Mouse (Mus musculus): ENCODE results near the gene Mta3. TPM values are rescaled to one million over a fixed set of nuclear protein-coding genes. Genes with fewer than 3 reads are reported as not detected.

Gene Mta3
- polyA plus RNA-seq, 1 experiment: 162 TPM

DNA sequence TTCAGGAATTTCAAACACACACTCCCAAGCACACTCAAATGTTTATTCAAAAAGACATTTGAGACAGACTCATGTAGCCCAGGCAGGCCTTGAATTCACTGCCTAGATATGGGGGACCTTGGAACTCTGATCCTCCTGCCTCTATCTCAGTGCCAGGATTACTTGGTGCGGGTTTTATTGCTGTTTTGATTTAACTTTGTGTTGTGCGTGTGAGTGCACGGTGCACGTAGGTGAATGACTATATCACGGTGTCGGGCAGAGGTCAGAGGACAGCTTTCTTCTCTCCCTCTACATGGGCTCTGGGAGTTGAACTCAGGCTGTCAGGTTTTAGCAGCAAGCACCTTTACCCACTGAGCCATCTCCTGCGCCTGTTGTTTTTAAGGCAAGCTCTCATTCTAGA is 61.1 kb downstream of the Mta3 start:
- no peak overlapping the region for H3K9ac ChIP-seq (ENCODE audit: low read depth, poor library complexity, severe bottlenecking)

GRCm38 (mm10) chr17:83768309-83768708 is 62.3 kb downstream of the Mta3 start:
- H3K4me3 ChIP-seq (ENCODE audit: low read depth, low read length): no peak overlapping the region
- TF ChIP-seq EP300 (IDR thresholded peaks at IDR 0.05; ENCODE audit: insufficient read depth, low read depth, low read length): no peak
- TF ChIP-seq CTCF (IDR thresholded peaks at IDR 0.05; ENCODE audit: low read depth, low read length): no peak
- TF ChIP-seq POLR2A (IDR thresholded peaks at IDR 0.05; ENCODE audit: insufficient read depth, low read length): no peak
- no peak overlapping the region for H3K27ac ChIP-seq (ENCODE audit: insufficient read depth, low read length)
- no peaks in the 10 kb centered on the region for H3K4me1 ChIP-seq (ENCODE audit: control insufficient read depth, insufficient read depth, low read length)
- H3K27me3 ChIP-seq (ENCODE audit: control insufficient read depth, insufficient read depth, low read length, poor library complexity, severe bottlenecking): no peaks in the 10 kb centered on the region
- peaks cover 4% of the 10 kb centered on the region; the same call in 1 of the 2 replicates for H3K36me3 ChIP-seq (ENCODE audit: control insufficient read depth, insufficient read depth, low read length, poor library complexity, severe bottlenecking)
- no peaks in the 10 kb centered on the region for H3K9me3 ChIP-seq (replicated peaks; ENCODE audit: control insufficient read depth, insufficient read depth, low read length, poor library complexity, severe bottlenecking)
- no peak overlapping the region for H3K9ac ChIP-seq (ENCODE audit: low read depth, poor library complexity, severe bottlenecking)

More for the DNA sequence above, 61.1 kb downstream of the Mta3 start:
- Histone ChIP-seq H3K4me1 (ENCODE audit: control insufficient read depth, insufficient read depth, low read length) (no peaks in the 10 kb centered on the region), H3K27me3 (ENCODE audit: control insufficient read depth, insufficient read depth, low read length, poor library complexity, severe bottlenecking) (no peaks in the 10 kb centered on the region), H3K9me3 (replicated peaks; ENCODE audit: control insufficient read depth, insufficient read depth, low read length, poor library complexity, severe bottlenecking) (no peaks in the 10 kb centered on the region), H3K27ac (ENCODE audit: insufficient read depth, low read length) (no peak overlapping the region), H3K4me3 (ENCODE audit: low read depth, low read length) (no peak overlapping the region), H3K36me3 (ENCODE audit: control insufficient read depth, insufficient read depth, low read length, poor library complexity, severe bottlenecking) (peaks cover 6% of the 10 kb centered on the region)
- TF ChIP-seq POLR2A (IDR thresholded peaks at IDR 0.05; ENCODE audit: insufficient read depth, low read length) (no peak), CTCF (IDR thresholded peaks at IDR 0.05; ENCODE audit: low read depth, low read length) (no peak), EP300 (IDR thresholded peaks at IDR 0.05; ENCODE audit: insufficient read depth, low read depth, low read length) (no peak)

DNA sequence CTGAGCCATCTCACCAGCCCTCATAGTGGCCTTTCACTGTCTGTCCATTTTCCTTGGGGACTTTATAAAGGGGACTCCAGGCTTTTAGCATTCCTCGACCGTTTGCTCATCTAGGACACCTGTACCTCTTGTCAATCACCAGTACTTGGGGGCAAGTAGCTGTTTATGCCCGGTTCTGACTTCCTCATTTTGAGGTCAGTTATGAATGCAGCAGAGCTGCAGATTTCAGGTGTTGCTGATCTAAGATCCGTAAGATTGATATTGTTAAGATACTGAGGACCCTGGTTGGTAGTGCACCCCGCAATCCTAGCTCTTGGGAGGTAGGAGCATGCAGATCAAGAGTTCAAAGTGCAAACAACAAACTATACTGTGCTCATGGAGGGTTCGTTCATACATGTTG is 64.4 kb downstream of the Mta3 start:
- H3K36me3 ChIP-seq (ENCODE audit: control insufficient read depth, insufficient read depth, low read length, poor library complexity, severe bottlenecking): no peaks in the 10 kb centered on the region; the same call in 1 of the 2 replicates
- H3K27me3 ChIP-seq (ENCODE audit: control insufficient read depth, insufficient read depth, low read length, poor library complexity, severe bottlenecking): no peaks in the 10 kb centered on the region
- TF ChIP-seq CTCF (IDR thresholded peaks at IDR 0.05; ENCODE audit: low read depth, low read length) (no peak), EP300 (IDR thresholded peaks at IDR 0.05; ENCODE audit: insufficient read depth, low read depth, low read length) (no peak), POLR2A (IDR thresholded peaks at IDR 0.05; ENCODE audit: insufficient read depth, low read length) (no peak)

GRCm38 (mm10) chr17:83770931-83771330 is 65.0 kb downstream of the Mta3 start:
- no peak for TF ChIP-seq POLR2A (IDR thresholded peaks at IDR 0.05; ENCODE audit: insufficient read depth, low read length)
- no peak for TF ChIP-seq EP300 (IDR thresholded peaks at IDR 0.05; ENCODE audit: insufficient read depth, low read depth, low read length)
- TF ChIP-seq CTCF (IDR thresholded peaks at IDR 0.05; ENCODE audit: low read depth, low read length): no peak

More for the DNA sequence above, 64.4 kb downstream of the Mta3 start:
- Histone ChIP-seq H3K27ac (ENCODE audit: insufficient read depth, low read length) (no peak overlapping the region), H3K9ac (ENCODE audit: low read depth, poor library complexity, severe bottlenecking) (no peak overlapping the region), H3K4me3 (ENCODE audit: low read depth, low read length) (no peak overlapping the region), H3K4me1 (ENCODE audit: control insufficient read depth, insufficient read depth, low read length) (no peaks in the 10 kb centered on the region), H3K9me3 (replicated peaks; ENCODE audit: control insufficient read depth, insufficient read depth, low read length, poor library complexity, severe bottlenecking) (no peaks in the 10 kb centered on the region)

DNA sequence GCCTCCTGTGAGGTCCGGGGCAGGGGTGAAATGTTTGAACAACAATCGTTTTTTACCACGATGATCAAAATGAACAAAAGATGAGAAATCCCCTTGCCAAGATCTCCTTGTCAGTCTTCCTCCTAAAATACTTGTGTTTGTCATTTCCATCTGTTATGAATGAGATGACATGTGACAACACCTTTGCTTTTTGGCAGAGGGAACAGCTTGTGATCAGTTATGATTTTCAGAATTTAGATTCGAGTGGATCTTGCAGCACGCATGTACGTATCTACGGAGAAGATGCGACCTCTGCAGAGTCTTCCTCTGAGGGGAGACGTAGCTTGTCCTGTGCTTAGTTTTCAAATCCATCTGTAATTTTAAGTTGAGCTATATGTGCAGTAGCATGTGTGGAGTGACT is 66.1 kb downstream of the Mta3 start:
- Histone ChIP-seq H3K36me3 (ENCODE audit: control insufficient read depth, insufficient read depth, low read length, poor library complexity, severe bottlenecking) (no peaks in the 10 kb centered on the region; the same call in 1 of the 2 replicates), H3K4me1 (ENCODE audit: control insufficient read depth, insufficient read depth, low read length) (no peaks in the 10 kb centered on the region), H3K4me3 (ENCODE audit: low read depth, low read length) (no peak overlapping the region), H3K9ac (ENCODE audit: low read depth, poor library complexity, severe bottlenecking) (no peak overlapping the region), H3K27ac (ENCODE audit: insufficient read depth, low read length) (no peak overlapping the region), H3K27me3 (ENCODE audit: control insufficient read depth, insufficient read depth, low read length, poor library complexity, severe bottlenecking) (no peaks in the 10 kb centered on the region), H3K9me3 (replicated peaks; ENCODE audit: control insufficient read depth, insufficient read depth, low read length, poor library complexity, severe bottlenecking) (no peaks in the 10 kb centered on the region)
- no peak for TF ChIP-seq CTCF (IDR thresholded peaks at IDR 0.05; ENCODE audit: low read depth, low read length)
- TF ChIP-seq POLR2A (IDR thresholded peaks at IDR 0.05; ENCODE audit: insufficient read depth, low read length): no peak
- no peak for TF ChIP-seq EP300 (IDR thresholded peaks at IDR 0.05; ENCODE audit: insufficient read depth, low read depth, low read length)

More at GRCm38 (mm10) chr17:83770931-83771330, 65.0 kb downstream of the Mta3 start:
- H3K27ac ChIP-seq (ENCODE audit: insufficient read depth, low read length): no peak overlapping the region
- no peaks in the 10 kb centered on the region for H3K4me1 ChIP-seq (ENCODE audit: control insufficient read depth, insufficient read depth, low read length)
- H3K27me3 ChIP-seq (ENCODE audit: control insufficient read depth, insufficient read depth, low read length, poor library complexity, severe bottlenecking): no peaks in the 10 kb centered on the region
- no peak overlapping the region for H3K9ac ChIP-seq (ENCODE audit: low read depth, poor library complexity, severe bottlenecking)
- no peak overlapping the region for H3K4me3 ChIP-seq (ENCODE audit: low read depth, low read length)
- no peaks in the 10 kb centered on the region for H3K9me3 ChIP-seq (replicated peaks; ENCODE audit: control insufficient read depth, insufficient read depth, low read length, poor library complexity, severe bottlenecking)
- no peaks in the 10 kb centered on the region; the same call in 1 of the 2 replicates for H3K36me3 ChIP-seq (ENCODE audit: control insufficient read depth, insufficient read depth, low read length, poor library complexity, severe bottlenecking)

DNA sequence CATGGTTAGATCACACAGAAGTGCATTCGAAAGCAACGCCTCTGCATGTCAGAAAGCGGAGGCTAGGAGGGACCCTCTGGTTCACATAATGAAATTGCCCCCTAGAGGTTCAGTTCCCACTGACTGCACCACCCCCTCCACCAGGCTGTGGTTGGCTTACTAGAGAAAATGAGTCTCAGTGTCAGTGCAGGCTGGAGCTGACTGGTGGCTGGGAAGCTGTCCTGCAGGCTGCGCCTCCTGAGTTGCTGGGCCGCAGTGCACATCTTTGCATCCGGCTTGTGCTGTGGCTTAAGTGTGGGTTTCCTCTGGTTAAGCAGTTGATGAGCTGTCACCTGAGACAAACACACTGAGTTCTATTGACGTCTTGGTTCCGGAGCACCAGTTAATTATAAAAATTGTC is 66.7 kb downstream of the Mta3 start:
- H3K27me3 ChIP-seq (ENCODE audit: control insufficient read depth, insufficient read depth, low read length, poor library complexity, severe bottlenecking): no peaks in the 10 kb centered on the region
- TF ChIP-seq POLR2A (IDR thresholded peaks at IDR 0.05; ENCODE audit: insufficient read depth, low read length): no peak
- no peak for TF ChIP-seq EP300 (IDR thresholded peaks at IDR 0.05; ENCODE audit: insufficient read depth, low read depth, low read length)
- no peak for TF ChIP-seq CTCF (IDR thresholded peaks at IDR 0.05; ENCODE audit: low read depth, low read length)
- no peak overlapping the region for H3K27ac ChIP-seq (ENCODE audit: insufficient read depth, low read length)
- H3K36me3 ChIP-seq (ENCODE audit: control insufficient read depth, insufficient read depth, low read length, poor library complexity, severe bottlenecking): no peaks in the 10 kb centered on the region; the same call in 1 of the 2 replicates
- H3K4me3 ChIP-seq (ENCODE audit: low read depth, low read length): no peak overlapping the region
- no peaks in the 10 kb centered on the region for H3K9me3 ChIP-seq (replicated peaks; ENCODE audit: control insufficient read depth, insufficient read depth, low read length, poor library complexity, severe bottlenecking)
- no peaks in the 10 kb centered on the region for H3K4me1 ChIP-seq (ENCODE audit: control insufficient read depth, insufficient read depth, low read length)
- H3K9ac ChIP-seq (ENCODE audit: low read depth, poor library complexity, severe bottlenecking): no peak overlapping the region

Measured in ES-Bruce4 (cell line).